Mouse (Mus musculus): ENCODE data around the gene Ormdl2.

GRCm38 (mm10) chr10:128805092-128806000 is 16.1 kb downstream of the Ormdl2 start:
- peak; percentile 50 for TF ChIP-seq POLR2A (IDR thresholded peaks at IDR 0.05; ENCODE audit: low read depth, low read length)
- TF ChIP-seq CTCF (IDR thresholded peaks at IDR 0.05; ENCODE audit: extremely low read depth, insufficient read depth, insufficient read length, insufficient replicate concordance) = no peak

Measured in spleen, adult 2 months (tissue).